Mouse (Mus musculus) E14TG2a.4 (cell line): ENCODE results near the gene Myl3.

Source experiments
- CTCF ChIP-seq: conservative IDR thresholded peaks from 2 replicates; pipeline ENCODE4 v1.5.1; 2014; ENCODE audit warnings: low read length
- NANOG ChIP-seq: IDR thresholded peaks from 2 replicates; pipeline ENCODE4 v1.6.1; 2014; ENCODE audit warnings: borderline replicate concordance, low read length, mixed read lengths

DNA sequence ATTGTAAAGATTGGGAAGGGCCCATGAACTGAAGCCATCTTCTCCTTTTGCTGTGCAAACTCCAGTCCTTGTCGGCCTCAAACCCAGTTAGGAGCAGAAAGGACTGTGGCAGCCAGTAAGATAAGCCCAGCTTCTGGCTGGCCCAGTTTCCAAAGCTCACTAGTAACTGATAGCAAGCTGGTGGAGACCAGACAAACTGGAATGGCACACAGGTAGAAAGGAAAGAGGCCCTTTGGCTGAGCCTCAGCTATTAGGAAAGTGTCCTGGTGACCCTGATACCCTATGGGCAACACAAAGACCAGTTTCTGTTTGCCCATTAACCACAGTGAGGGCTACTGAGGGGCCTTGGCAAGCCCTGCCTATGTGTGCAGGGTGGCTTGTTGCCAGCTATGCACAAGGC, 38.8 kb upstream of the Myl3 start:
- no peak for TF ChIP-seq CTCF
- TF ChIP-seq NANOG: no peak
